Mouse (Mus musculus) MEL (cell line): ENCODE results near the gene Strip1. TPM values are rescaled to one million over a fixed set of nuclear protein-coding genes. Genes with fewer than 3 reads are reported as not detected.

Experiments
- DNase-seq: peaks from one replicate; pipeline ENCODE4 v3.0.0; 2011; ENCODE audit warnings: low read depth, low spot score
- H3K27ac ChIP-seq: 2 replicates; pipeline ENCODE4 v1.5.1; 2012; ENCODE audit warnings: low read depth, mild to moderate bottlenecking, control low read depth, low read length, moderate library complexity; ENCODE audit not compliant: control insufficient read depth
- H3K27me3 ChIP-seq, 2 experiments: fragments of 150-350 bp in 1 of 2; sonication (generic) in 1 of 2; 2 replicates each; pipeline ENCODE4 v1.6.1; 2012; ENCODE audit warnings: low read length in 2 of 2, mild to moderate bottlenecking in 2 of 2, improper control_type of control experiment in 1 of 2, moderate library complexity in 1 of 2; ENCODE audit not compliant: insufficient read depth in 2 of 2, control insufficient read depth in 1 of 2
- H3K36me3 ChIP-seq, 2 experiments: 2 replicates each; pipeline ENCODE4 v1.6.1; 2012 to 2014; ENCODE audit warnings: low read length in 2 of 2, improper control_type of control experiment in 1 of 2, inconsistent platforms in 1 of 2, mild to moderate bottlenecking in 1 of 2; ENCODE audit not compliant: insufficient read depth in 2 of 2, control insufficient read depth in 1 of 2
- H3K4me1 ChIP-seq, 2 experiments: fragments of 150-350 bp in 1 of 2; sonication (generic) in 1 of 2; 2 replicates each; pipeline ENCODE4 v1.6.1; 2012; ENCODE audit warnings: low read length in 2 of 2, improper control_type of control experiment in 1 of 2, mild to moderate bottlenecking in 1 of 2; ENCODE audit not compliant: insufficient read depth in 2 of 2, control insufficient read depth in 1 of 2
- H3K4me3 ChIP-seq, 2 experiments: fragments of 150-350 bp in 1 of 2; sonication (generic) in 1 of 2; 2 replicates each; pipeline ENCODE4 v1.5.1; 2012; ENCODE audit warnings: low read depth in 2 of 2, low read length in 2 of 2, mild to moderate bottlenecking in 2 of 2, moderate library complexity in 2 of 2, control low read depth in 1 of 2, improper control_type of control experiment in 1 of 2; ENCODE audit not compliant: control insufficient read depth in 1 of 2, insufficient read depth in 1 of 2
- H3K79me2 ChIP-seq: 2 replicates; pipeline ENCODE4 v1.6.1; 2012; ENCODE audit warnings: mild to moderate bottlenecking, low read length, moderate library complexity; ENCODE audit not compliant: control insufficient read depth, poor library complexity, insufficient read depth
- H3K9ac ChIP-seq: 2 replicates; pipeline ENCODE4 v1.6.1; 2012; ENCODE audit warnings: low read depth, mild to moderate bottlenecking, control low read depth, low read length, moderate library complexity; ENCODE audit not compliant: control insufficient read depth, poor library complexity, severe bottlenecking
- H3K9me3 ChIP-seq: fragments of 150-350 bp; sonication (generic); replicated peaks from 2 replicates; pipeline ENCODE4 v1.6.1; 2012; ENCODE audit warnings: mild to moderate bottlenecking, low read length, improper control_type of control experiment, moderate library complexity; ENCODE audit not compliant: insufficient read depth
- CHD1 ChIP-seq: IDR thresholded peaks from 2 replicates; pipeline ENCODE4 v1.6.1; 2012; ENCODE audit warnings: low read depth, mild to moderate bottlenecking, inconsistent platforms, low read length, improper control_type of control experiment
- E2F4 ChIP-seq: IDR thresholded peaks from 2 replicates; pipeline ENCODE4 v1.6.1; 2011; ENCODE audit warnings: low read depth, low read length, improper control_type of control experiment, borderline replicate concordance
- GABPA ChIP-seq: IDR thresholded peaks from 2 replicates; pipeline ENCODE4 v1.6.1; 2012; ENCODE audit warnings: low read depth, mild to moderate bottlenecking, inconsistent platforms, low read length, improper control_type of control experiment, moderate library complexity
- MAFK ChIP-seq: IDR thresholded peaks from 2 replicates; pipeline ENCODE4 v1.6.1; 2011; ENCODE audit warnings: low read depth, mild to moderate bottlenecking, low read length, improper control_type of control experiment, borderline replicate concordance
- MXI1 ChIP-seq: IDR thresholded peaks from 2 replicates; pipeline ENCODE4 v1.6.1; 2011; ENCODE audit warnings: mild to moderate bottlenecking, low read depth, low read length, improper control_type of control experiment
- MYC ChIP-seq: IDR thresholded peaks from 2 replicates; pipeline ENCODE4 v1.6.1; 2011; ENCODE audit warnings: low read depth, mild to moderate bottlenecking, low read length, improper control_type of control experiment, moderate library complexity
- POLR2AphosphoS5 ChIP-seq: IDR thresholded peaks from 2 replicates; pipeline ENCODE4 v1.6.1; 2012; ENCODE audit warnings: low read depth, borderline replicate concordance, mild to moderate bottlenecking, inconsistent platforms, low read length, moderate library complexity, mixed read lengths
- RAD21 ChIP-seq: IDR thresholded peaks from 2 replicates; pipeline ENCODE4 v1.6.1; 2011; ENCODE audit warnings: mild to moderate bottlenecking, low read depth, low read length, improper control_type of control experiment
- SIN3A ChIP-seq: IDR thresholded peaks from 2 replicates; pipeline ENCODE4 v1.6.1; 2012; ENCODE audit warnings: low read length, improper control_type of control experiment, inconsistent platforms
- SMC3 ChIP-seq: IDR thresholded peaks from 2 replicates; pipeline ENCODE4 v1.6.1; 2011; ENCODE audit warnings: low read depth, low read length, improper control_type of control experiment
- TBP ChIP-seq: IDR thresholded peaks from 2 replicates; pipeline ENCODE4 v1.8.0; 2011; ENCODE audit warnings: low read depth, low read length, improper control_type of control experiment
- UBTF ChIP-seq: IDR thresholded peaks from 2 replicates; pipeline ENCODE4 v1.6.1; 2012; ENCODE audit warnings: low read depth, mild to moderate bottlenecking, inconsistent platforms, low read length, improper control_type of control experiment, moderate library complexity, borderline replicate concordance; ENCODE audit not compliant: insufficient read depth
- ZKSCAN1 ChIP-seq: IDR thresholded peaks from 2 replicates; pipeline ENCODE4 v1.6.1; 2012; ENCODE audit warnings: low read depth, mild to moderate bottlenecking, inconsistent platforms, low read length, improper control_type of control experiment, moderate library complexity
- ZNF384 ChIP-seq: IDR thresholded peaks from 2 replicates; pipeline ENCODE4 v1.6.1; 2012; ENCODE audit warnings: low read depth, mild to moderate bottlenecking, inconsistent platforms, low read length, improper control_type of control experiment
- polyA plus RNA-seq, 2 experiments: library from polyadenylated mRNA; stranded (reverse) in 1 of 2; unstranded in 1 of 2; fragments of >175 nt in 1 of 2; fragments of >200 nt in 1 of 2; gene quantifications; 2 replicates each; pipeline versions ENCODE4 v1.2.1 to v1.2.4; 2012; ENCODE audit warnings: low replicate concordance in 2 of 2, low read depth in 1 of 2; ENCODE audit not compliant: insufficient read length in 2 of 2, insufficient read depth in 1 of 2, missing spikeins in 1 of 2
- total RNA-seq: library from RNA; depleted of rRNA; stranded (reverse); fragments of 300-350 nt; gene quantifications from 2 replicates; pipeline ENCODE4 v1.2.3, GENCODE M21; 2012

Gene Strip1
- total and polyA plus RNA-seq, 3 experiments, result 19.8 to 32.9 TPM; not detected in 1

DNA sequence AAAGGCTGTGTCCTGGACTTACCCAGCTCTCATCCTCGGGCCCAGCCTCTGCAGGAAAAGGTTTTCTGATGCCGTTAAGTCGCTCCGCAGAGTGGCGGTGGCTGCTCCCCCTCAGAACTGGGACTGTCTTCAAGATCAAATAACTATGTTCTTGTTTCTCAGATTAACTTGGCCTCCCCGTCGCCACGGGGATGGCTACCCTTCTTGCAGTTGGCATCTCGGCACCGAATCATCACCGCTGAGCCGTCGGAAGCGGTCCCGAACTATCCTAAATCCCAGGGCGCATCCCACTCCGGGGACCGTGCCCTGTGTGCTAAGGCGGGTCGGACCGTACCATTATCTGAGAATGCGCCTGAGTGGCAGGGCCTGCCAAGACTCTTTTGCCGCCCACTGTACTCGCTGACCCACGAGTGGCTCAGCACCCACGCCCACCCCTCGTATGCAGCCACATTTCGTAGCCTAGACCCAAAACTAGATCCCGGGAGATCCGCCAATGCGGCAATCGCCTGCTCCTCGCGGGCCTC, 35.5 kb downstream of the Strip1 start:
- no peaks in the 10 kb centered on the region for H3K36me3 ChIP-seq
- no peaks in the 10 kb centered on the region for H3K4me1 ChIP-seq
- no peaks in the 10 kb centered on the region for H3K9me3 ChIP-seq
- H3K27me3 ChIP-seq, result peaks cover under 1 to 5% of the 10 kb centered on the region in 2 experiments; a peak in 3 of 4 replicates
- H3K79me2 ChIP-seq, result no peaks in the 10 kb centered on the region
- no peak overlapping the region for H3K4me3 ChIP-seq
- no peak overlapping the region for H3K27ac ChIP-seq
- H3K9ac ChIP-seq, result no peak overlapping the region
- no peak for TF ChIP-seq SIN3A
- no peak for TF ChIP-seq TBP
- DNase-seq, result no peak

DNA sequence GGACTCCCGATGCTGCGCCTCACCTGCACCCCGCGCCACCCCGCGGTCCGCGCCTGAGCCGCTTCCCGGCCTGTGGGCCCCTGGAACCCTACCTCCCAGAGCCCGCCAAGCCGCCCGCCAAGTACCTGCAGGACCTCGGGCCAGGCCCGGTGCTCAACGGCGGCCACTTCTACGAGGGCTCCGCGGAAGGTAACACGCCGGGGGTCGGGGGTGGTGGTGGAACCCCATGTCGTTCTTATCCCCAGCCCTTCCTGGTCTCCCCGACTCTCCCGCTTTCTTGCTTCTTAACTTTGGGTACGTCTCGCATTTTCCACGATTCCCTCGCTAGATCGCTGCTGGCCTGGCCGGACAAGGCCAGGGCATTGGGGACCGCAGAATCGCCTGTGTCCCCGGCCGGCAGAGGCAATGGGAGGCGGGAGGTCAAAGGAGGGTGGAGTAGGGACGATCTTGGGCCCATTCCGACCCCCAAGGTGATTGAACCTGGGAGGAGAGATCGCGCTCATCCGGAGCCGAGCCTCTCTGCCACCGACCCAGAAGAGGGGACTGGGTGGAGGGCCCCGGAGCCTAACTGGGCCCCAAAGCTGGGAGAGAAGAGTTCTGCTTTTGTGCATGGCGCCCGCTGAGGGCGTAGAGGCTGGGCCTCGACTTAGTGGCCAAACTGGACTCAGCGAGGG, 36.1 kb downstream of the Strip1 start:
- Histone ChIP-seq H3K4me3 (no peak overlapping the region), H3K27me3 (peaks cover 4 to 5% of the 10 kb centered on the region in 2 experiments; a peak in 3 of 4 replicates), H3K4me1 (no peaks in the 10 kb centered on the region), H3K27ac (no peak overlapping the region), H3K79me2 (no peaks in the 10 kb centered on the region), H3K36me3 (no peaks in the 10 kb centered on the region), H3K9me3 (no peaks in the 10 kb centered on the region), H3K9ac (no peak overlapping the region)
- no peak for DNase-seq
- no peak for TF ChIP-seq MAFK
- no peak for TF ChIP-seq SMC3
- TF ChIP-seq MYC, result no peak
- TF ChIP-seq ZNF384, result no peak
- no peak for TF ChIP-seq GABPA

DNA sequence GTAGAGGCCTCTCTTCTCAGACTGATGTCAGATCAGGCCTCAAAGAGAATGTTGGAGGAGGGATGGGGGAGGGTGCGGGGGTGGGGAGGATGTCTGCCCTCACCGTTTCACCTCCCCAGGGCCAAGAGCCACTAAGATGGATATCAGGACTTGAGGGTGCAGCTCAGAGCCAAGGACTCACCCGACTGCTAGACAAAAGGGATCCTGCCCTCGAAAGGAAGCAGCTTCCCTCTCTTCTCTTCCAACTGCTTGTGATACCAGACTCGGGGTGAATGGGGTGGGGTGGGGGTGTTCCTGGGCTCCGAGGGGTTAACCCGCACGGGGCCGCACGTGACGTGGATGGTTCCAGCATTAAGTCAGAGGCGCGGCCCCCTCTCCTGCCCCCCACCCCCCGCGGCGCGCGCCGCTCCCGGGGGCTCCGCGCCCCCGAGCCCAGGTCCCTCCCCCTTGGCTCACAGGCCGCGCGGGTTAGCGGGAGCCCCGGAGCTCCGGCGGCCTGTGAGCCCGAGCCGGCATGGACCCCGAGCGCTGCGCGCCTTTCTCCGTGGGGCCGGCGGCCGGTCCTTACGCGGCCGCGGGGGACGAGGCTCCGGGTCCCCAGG, 36.7 kb downstream of the Strip1 start, which contains the start of gene Alx3:
TSS of gene Alx3 (plus strand) at position 370 of the 602 bp plus-strand sequence.
- no peak within 1 kb of the TSS for H3K9ac ChIP-seq
- H3K79me2 ChIP-seq, result no peaks in the 10 kb centered on the region
- no peak within 1 kb of the TSS for H3K27ac ChIP-seq
- peaks cover 8 to 9% of the 10 kb centered on the region in 2 experiments for H3K27me3 ChIP-seq
- DNase-seq, result no peak
- H3K4me3 ChIP-seq, result no peak within 1 kb of the TSS
- H3K9me3 ChIP-seq, result no peaks in the 10 kb centered on the region
- H3K36me3 ChIP-seq, result no peaks in the 10 kb centered on the region
- no peak for TF ChIP-seq CHD1
- no peak for TF ChIP-seq UBTF
- TF ChIP-seq MAFK, result no peak
- TF ChIP-seq E2F4, result no peak
- no peak for TF ChIP-seq RAD21
- TF ChIP-seq ZKSCAN1, result no peak
- TF ChIP-seq MXI1, result no peak
- no peak for TF ChIP-seq TBP
- TF ChIP-seq POLR2AphosphoS5, result no peak
- TF ChIP-seq, all 39 proteins: peak for 0
- H3K4me1 ChIP-seq, result no peaks in the 10 kb centered on the region
